Mouse (Mus musculus): Measurements from ENCODE around the gene Ghsr. TPM values are rescaled to one million over a fixed set of nuclear protein-coding genes. Genes with fewer than 3 reads are reported as not detected.
A peak's percentile ranks its signal among the peaks of the same experiment; 100 is the strongest.

Gene Ghsr
- 0.12 TPM in 1 of 2 replicates, not detected in the other for total RNA-seq (2017)

DNA sequence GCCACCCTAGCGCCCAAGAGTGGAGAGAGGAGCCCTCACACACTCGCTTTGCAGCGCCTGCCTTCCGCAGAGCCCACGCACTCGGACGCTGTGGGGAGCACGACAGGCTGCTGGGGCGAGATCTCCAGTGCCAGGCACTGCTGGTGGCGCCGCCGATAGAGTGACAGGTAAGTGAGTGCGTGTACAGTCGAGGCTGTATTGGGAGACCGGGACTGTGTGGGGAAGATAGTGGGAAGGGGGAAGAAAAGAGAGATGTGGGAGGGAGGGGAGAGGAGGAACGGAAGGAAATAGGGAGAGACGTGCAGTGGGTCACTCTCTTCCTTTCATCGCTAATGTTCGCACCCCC lies at the start of gene Ghsr:
Gene Ghsr, plus strand, starts transcription at position 76 of the 346 bp plus-strand sequence.
- ATAC-seq (ENCODE audit: extremely low read depth, insufficient number of reproducible peaks, low FRiP score, poor library complexity, severe bottlenecking): no peak

DNA sequence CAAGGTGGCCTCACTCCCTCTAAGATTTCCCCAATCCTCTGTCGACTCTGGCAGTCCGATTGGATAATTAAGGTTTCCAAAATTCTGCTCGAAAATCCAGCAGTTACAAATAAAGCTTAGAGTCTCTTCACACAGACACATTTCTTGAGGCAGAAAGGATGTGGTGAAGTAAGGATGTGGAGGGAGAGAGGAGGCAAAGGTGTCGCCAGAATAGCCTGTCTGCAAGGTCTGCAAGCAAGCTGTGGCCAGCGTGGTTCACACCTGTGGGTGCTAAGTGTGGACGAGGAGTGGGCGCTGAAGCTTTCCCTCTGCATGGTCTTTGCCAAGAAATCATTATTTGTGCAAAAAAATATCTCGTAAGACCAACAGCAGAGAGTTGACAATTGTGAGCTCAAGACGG lies 48.6 kb upstream of the Ghsr start:
- no peak for ATAC-seq (ENCODE audit: extremely low read depth, insufficient number of reproducible peaks, low FRiP score, poor library complexity, severe bottlenecking)

DNA sequence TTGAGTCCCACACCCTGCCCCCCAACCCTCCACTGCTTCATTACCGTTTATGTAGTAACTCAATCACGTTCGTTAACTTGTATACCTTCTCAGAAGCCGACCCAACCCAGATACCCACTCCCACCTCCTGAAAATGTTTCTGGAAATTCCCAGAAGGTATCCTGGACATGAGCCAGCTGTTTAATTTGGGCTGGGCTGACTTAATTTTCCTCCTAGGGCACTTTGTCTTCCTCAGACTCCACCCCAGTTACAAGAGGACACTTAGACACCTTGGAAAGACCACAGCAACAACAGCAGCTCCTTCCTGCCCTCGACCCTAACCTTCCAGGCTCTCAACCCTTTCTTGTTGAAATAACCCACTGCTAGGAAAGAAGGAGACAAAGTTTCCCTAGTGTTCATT lies 47.6 kb upstream of the Ghsr start:
- ATAC-seq (ENCODE audit: extremely low read depth, insufficient number of reproducible peaks, low FRiP score, poor library complexity, severe bottlenecking): no peak

DNA sequence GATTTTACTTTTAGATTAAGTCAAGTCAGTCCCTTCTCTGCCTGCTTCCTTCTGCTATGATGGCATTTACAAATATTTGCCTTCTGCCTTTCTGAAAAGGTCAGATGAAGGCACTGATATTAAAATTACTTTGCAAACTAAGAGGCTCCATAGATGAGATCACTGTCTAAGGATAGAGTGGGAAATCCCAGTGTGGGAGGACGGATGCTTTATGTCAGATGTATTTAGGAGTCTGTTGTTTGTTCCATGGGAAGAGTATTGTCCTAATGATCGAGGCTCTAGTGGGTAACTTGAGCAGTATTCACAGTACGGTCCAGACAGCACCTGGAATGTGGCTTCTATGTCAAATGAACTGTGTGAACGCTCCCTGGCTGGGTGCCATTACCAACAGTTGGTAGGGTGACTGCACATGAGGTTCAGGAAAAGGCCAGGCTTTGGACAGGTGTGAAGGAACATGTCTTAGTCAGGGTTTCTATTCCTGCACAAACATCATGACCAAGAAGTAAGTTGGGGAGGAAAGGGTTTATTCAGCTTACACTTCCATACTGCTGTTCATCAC lies 44.4 kb upstream of the Ghsr start:
- no peak for ATAC-seq (ENCODE audit: extremely low read depth, insufficient number of reproducible peaks, low FRiP score, poor library complexity, severe bottlenecking)

DNA sequence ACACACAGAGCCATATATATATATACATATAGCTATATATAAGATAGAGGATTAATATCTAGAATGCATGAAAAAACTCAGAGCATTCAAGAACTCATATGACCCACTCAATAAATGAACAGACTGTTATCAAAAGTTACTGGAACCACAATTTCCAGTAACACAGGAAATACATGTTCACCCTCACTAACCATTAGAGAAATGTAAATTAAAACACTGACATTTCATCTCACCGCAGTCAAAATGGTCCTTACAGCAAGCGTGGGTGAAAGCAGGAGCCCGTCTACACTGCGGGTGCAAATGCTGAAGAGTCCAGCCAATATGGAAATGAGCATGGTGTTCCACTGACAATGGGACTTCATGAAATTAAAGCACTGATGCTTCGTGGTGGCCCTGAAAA lies 40.4 kb upstream of the Ghsr start:
- ATAC-seq (ENCODE audit: extremely low read depth, insufficient number of reproducible peaks, low FRiP score, poor library complexity, severe bottlenecking): no peak

DNA sequence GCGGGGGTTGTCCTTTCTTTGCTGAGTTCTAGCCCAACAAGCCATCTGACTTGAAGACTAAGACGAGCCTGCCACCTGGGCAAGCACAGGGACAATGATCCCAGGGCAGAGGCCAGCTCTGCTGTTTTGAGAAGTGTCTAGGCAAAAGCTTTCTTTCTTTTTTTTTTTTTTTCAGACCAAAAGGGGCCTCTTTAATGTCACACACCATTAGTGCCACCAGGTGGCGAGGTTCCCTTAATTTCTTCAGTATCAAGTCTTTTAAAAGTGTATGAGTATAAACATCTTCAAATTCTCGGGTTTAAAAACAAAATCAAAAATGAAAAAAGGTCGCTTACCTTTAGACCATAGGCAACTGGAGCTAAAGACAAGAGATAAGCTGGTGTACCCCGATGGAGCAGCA lies 32.7 kb upstream of the Ghsr start:
- ATAC-seq (ENCODE audit: extremely low read depth, insufficient number of reproducible peaks, low FRiP score, poor library complexity, severe bottlenecking): no peak

DNA sequence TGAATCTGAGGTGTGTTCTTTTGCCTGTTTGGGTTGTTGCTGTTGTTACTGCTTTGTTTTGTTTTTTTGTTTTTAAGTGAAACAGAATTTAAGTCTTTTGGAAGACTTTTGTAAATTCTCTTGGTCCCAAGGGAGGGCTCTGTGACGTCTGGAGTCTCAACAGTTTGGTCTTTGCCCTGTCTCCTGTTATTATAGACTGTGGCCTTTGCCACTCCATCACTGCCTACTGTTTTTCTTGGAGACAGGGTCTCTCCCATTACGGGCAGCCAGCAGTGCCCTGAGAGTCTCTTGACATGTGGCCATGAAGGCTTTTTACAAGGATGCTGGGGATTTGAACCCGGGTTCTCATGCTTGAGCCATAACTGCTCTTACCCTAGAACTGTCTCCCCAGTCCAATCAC lies 32.3 kb upstream of the Ghsr start:
- no peak for ATAC-seq (ENCODE audit: extremely low read depth, insufficient number of reproducible peaks, low FRiP score, poor library complexity, severe bottlenecking)

DNA sequence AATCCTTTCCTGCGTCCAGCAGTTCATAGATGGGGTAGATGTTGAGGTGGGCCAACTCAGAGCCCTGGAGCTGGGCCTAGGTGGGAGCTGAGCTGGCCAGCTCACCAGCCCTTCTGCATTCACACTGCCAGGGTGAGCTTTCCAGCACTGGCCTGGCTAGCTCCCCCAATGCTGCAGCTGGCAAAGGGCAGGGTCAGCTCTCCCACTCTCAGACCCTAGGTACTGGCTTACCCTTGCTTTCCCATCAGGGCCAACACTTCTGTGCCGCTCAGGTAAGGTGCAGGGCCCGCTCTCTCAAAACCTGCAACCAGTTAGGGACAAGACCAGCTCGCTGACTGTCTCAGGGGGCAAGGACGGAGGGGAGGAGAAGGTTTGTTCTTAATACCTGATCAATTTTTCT lies 30.4 kb upstream of the Ghsr start:
- no peak for ATAC-seq (ENCODE audit: extremely low read depth, insufficient number of reproducible peaks, low FRiP score, poor library complexity, severe bottlenecking)

DNA sequence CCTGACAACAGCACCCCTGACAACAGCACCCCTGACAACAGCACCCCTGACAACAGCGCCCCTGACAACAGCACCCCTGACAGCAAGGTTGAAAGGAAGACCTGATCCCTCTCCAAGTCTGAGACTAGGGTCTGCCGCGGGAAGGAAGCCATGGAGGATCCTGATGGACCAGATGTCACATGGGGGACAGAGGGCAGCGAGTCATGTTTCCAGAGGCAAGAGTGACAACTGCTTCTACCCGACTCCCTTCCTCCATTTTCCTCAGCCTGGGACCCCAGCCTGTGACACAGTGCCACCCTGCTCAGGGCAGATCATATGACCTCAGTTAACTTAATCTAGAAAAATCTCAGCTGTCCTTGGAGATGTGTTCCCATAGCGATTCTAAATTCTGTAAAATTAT lies 28.7 kb upstream of the Ghsr start:
- no peak for ATAC-seq (ENCODE audit: extremely low read depth, insufficient number of reproducible peaks, low FRiP score, poor library complexity, severe bottlenecking)

DNA sequence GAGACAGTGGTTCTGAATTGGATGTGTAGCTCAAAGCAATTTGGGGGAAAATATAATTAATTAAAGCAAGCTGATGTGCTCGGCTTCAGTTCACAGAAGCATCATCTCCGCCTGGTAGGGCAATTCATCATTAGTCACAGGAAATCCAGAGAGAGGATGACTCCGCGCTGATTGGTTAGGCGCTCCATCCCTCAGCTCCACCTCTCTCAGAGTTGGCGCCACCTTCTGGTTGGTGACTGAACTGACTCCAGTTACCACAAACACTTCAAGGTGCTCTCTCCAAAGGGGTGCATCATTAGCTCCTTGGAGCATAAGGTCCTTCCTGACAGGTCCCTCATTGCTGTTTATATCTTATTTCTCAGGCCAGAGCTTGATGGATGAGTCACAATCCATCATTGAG lies 25.6 kb upstream of the Ghsr start:
- ATAC-seq (ENCODE audit: extremely low read depth, insufficient number of reproducible peaks, low FRiP score, poor library complexity, severe bottlenecking): peak; percentile 78

DNA sequence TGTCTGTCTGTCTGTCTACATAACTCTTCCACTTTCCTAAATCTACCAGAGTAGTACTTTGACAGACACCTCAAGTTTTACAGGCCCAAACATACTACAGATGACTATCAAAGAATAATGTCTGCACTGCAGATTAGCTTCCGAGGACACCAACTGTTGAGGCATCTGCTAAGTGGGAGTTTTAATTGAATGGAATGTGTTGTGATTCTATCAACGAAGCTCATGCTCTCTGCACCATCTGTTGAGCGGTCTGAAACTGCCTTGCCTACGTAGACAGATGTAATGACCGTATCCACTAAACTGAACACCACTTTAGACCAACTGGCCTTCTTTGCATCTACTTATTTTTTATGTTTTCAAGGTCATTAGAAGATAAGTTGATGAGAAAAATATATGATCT lies 22.7 kb upstream of the Ghsr start:
- ATAC-seq (ENCODE audit: extremely low read depth, insufficient number of reproducible peaks, low FRiP score, poor library complexity, severe bottlenecking): no peak

DNA sequence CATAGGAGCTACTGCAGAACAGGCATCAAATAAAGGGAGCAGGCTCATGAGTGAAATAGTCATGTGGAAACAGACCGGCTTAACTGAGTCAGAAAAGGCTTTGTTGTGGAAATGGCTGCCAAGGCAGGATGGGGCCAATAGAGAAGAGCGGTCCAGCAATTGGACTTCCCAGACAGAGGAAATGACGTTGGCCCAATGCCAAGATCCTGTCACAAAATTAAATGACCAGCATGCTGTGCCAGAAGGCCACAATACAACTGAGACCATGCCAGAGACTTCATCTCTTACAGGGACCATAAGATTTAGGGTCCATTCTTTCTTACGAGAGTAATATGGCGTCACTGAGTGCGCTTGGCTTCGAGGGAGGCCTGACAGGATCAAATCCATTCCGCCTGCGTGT lies 20.0 kb upstream of the Ghsr start:
- ATAC-seq (ENCODE audit: extremely low read depth, insufficient number of reproducible peaks, low FRiP score, poor library complexity, severe bottlenecking): no peak

DNA sequence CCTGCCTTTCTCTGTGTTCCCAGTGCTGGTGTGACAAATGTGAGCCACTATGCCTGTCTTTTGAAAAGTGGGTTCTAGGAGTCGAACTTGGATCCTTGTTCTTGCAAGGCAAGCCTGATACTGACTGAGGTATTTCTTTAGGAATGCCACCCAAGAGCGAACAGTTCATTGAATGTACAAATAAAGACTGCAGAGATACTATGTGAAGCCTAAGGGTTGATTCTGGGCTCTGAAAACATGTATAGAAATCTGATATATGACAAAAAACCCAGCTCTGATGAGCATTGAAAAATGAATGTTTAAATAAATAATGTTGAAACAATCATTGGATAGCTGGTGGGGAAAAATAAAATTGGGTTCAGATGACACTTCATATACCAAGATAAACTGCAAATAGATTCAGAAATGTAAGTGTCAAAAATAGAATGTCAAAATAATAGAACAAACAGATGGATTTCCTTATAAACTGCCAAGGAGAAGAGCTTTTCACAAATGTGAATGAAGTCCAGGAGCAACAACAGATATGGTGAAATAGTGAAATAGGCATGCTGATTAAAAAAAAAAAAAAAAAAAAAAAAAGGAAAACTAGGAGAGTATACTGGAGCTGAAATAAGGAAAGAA lies 11.9 kb upstream of the Ghsr start:
- ATAC-seq (ENCODE audit: extremely low read depth, insufficient number of reproducible peaks, low FRiP score, poor library complexity, severe bottlenecking): no peak

DNA sequence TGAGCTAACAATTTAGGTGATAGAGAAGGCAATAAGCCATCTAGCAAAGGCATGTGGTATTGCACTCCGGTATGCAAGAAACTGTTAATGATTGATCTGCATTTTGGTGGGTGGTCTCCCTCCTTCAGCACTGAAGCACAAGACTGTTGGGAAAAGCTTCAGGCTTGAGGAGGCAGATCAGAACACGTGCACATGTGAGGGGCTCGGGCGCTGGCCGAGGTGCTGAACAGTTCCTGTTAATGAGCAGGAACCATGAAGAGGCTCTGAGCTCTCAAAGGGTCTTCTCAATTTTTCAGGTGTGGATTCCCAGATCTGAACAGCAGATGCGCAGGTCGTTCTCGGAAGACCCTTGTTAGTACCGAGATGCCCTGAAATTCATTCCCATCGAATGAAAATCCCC lies 1.0 kb upstream of the Ghsr start:
- ATAC-seq (ENCODE audit: extremely low read depth, insufficient number of reproducible peaks, low FRiP score, poor library complexity, severe bottlenecking): no peak

DNA sequence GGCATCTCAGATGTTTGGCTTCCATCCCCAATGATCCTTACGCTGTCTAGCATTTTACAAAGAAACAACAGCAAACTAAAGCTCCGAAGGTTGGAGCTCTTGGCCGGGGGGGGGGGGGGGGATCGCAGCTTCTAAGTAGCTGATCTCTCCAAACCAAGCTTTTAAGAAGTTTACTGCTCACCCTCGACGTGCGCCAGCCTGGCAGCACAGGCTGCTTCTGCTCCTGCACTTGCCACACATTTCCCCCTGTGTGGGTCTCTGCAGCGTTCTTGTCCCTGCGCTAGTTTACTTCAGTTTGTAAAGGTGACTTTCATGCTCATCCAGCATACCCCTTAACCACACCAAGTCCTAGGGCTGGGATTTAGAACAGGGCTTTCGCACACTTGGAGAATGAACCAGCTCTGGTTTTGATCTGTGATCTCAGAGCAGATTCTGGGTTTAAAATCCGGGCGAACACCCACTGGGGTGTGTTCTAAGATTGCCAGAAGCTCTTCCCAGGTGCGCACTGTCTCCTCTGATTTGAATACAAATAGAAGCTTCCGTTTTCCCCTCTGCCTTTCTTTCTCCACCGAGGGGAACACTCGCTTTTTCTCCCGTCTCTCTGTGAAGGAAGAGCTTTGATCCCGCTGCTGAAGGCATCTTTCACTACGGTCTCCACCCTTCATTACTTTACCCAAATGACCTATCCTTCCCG lies 422 bp upstream of the Ghsr start:
- no peak for ATAC-seq (ENCODE audit: extremely low read depth, insufficient number of reproducible peaks, low FRiP score, poor library complexity, severe bottlenecking)

DNA sequence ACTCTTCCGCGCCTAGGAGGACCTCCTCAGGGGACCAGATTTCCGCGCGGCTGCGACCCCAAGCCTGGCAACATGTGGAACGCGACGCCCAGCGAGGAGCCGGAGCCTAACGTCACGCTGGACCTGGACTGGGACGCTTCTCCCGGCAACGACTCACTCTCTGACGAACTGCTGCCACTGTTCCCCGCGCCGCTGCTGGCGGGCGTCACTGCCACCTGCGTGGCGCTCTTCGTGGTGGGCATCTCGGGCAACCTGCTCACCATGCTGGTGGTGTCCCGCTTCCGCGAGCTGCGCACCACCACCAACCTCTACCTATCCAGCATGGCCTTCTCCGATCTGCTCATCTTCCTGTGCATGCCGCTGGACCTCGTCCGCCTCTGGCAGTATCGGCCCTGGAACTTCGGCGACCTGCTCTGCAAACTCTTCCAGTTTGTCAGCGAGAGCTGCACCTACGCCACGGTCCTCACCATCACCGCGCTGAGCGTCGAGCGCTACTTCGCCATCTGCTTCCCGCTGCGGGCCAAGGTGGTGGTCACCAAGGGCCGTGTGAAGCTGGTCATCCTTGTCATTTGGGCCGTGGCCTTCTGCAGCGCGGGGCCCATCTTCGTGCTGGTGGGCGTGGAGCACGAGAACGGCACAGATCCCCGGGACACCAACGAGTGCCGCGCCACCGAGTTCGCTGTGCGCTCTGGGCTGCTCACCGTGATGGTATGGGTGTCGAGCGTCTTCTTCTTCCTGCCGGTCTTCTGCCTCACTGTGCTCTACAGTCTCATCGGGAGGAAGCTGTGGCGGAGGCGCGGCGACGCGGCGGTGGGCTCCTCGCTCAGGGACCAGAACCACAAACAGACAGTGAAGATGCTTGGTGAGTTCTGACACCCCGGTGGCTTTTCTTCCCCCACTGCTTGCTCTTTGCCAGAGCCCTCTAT lies 837 bp downstream of the Ghsr start:
- ATAC-seq (ENCODE audit: extremely low read depth, insufficient number of reproducible peaks, low FRiP score, poor library complexity, severe bottlenecking): no peak

DNA sequence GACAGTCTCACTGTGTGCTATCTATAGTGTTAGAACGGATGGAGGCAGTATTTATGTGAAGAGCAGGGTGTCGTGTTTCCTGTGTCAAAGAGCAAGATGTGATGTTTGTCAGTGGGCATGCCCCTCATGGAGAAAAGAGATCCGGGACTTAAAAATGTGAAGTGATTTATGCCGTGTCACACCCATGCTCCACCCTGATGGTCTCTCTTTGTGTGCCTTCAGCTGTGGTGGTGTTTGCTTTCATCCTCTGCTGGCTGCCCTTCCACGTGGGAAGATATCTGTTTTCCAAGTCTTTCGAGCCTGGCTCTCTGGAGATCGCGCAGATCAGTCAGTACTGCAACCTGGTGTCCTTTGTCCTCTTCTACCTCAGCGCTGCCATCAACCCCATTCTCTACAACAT lies 3.2 kb downstream of the Ghsr start:
- ATAC-seq (ENCODE audit: extremely low read depth, insufficient number of reproducible peaks, low FRiP score, poor library complexity, severe bottlenecking): no peak

DNA sequence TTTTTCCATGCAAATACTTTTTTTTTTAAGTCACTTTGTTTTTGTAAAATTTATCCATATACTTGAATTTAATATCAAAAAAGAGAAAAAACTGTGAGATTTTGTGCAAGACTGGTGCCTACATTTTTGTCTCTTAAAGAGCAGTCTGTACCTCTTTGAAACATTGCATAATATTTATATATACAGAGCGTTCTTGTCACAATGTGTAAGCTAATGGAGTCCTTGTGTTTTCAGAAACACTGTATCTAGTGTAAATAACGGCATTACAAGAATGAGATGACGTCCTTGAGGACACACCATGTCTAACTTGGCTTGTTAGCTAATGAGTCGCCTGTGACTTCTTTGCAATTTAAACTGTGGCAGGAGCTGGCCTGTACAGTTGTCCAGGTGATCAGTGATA lies 6.8 kb downstream of the Ghsr start:
- no peak for ATAC-seq (ENCODE audit: extremely low read depth, insufficient number of reproducible peaks, low FRiP score, poor library complexity, severe bottlenecking)

DNA sequence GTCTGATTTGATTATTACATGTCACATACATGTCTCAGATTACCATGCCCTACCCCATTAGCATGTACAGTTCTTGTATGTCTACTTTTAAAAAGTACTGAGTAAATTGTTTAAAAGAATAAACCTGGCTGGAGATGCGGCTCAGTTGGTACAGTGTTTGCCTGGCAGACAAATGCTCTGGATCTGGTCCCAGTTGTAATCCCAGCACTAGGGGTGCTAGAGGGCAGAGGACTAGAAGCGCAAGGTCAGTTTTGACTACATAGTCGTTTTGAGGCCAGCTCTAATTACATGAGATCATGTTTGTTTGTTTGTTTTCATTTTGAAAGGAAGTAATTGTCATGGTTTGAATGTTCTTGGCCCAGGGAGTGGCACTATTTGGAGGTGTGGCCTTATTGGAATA lies 13.7 kb downstream of the Ghsr start:
- ATAC-seq (ENCODE audit: extremely low read depth, insufficient number of reproducible peaks, low FRiP score, poor library complexity, severe bottlenecking): no peak

DNA sequence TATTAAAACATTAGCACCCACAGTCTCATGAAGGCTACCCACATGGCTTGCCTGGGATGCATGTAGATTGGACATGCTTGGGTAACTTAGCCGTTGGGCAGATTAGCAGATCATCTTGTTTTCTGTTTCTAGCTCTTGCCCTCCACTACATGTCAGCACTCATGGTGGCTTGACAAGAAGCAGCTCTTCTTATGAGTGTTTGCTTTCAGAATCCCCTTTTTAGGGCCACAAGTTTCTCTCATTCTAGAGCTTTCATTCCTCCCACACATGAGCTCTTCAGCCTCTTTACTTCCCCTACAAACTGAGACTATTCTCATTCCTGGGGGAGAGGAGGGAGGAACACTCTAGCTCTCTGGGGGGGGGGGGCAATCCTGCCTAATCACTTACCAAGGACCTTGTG lies 18.8 kb downstream of the Ghsr start:
- no peak for ATAC-seq (ENCODE audit: extremely low read depth, insufficient number of reproducible peaks, low FRiP score, poor library complexity, severe bottlenecking)

Data from neutrophil, adult 5-6 weeks (primary cell).